Mouse (Mus musculus) cerebral cortex, adult 2 months (tissue): ENCODE measurements around the gene Rnf111.

Experiments used
- WGBS: fragments of 180-500 bp; shearing (Covaris S2); methylation state at CpG from one replicate; pipeline ENCODE4 v1.1.7; 2018; 5-methylcytosine and 5-hydroxymethylcytosine counted together

Rnf111 gene

GRCm38 (mm10) chr9:70493038-70493437, 10.5 kb downstream of the Rnf111 start:
- WGBS: 78% methylated on average over 2 of the region's 2 CpGs

DNA sequence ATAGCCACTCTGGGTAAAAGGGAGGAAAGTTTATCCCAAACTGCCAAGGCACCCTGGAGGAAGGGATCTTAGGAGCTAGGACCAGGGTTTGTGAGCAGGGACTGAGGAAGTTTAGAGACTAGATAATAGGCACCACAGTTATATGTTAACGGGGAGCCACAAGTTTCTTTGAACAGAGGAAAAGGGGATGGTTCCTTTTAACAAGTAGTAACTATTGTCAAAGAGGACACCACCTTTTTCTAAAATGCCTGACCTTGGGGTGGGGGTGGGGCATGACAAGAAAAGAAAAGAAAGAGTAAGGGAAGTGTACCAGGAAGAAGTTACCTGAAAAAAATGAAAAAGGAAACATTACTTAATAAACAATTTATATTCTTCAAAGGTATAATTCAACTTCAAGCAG, 12.3 kb downstream of the Rnf111 start:
- 72% methylated on average over 1 of the region's 1 CpGs for WGBS

- WGBS: 84% methylated on average over 2 of the region's 2 CpGs
These were observed 16.1 kb downstream of the Rnf111 start for GRCm38 (mm10) chr9:70487401-70487800.

DNA sequence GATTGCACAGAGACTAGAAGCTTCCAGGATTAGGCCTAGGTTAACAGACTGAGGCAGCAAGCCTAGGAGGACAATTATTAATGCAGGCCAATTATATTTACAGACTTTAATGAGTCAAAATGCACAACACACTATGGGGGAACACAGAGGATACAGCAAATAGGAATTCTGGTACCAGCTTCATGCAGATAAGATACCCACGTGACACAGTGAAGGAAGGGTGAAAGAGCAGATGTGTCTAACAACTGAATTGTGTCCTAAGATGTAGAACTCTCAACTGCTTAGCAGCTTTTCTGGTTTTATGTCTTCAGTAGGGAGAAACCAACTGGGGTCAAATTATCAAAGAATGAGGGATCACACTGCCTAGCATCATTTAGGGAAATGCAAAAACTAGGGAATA, 17.7 kb downstream of the Rnf111 start:
- WGBS: 75% methylated on average over 1 of the region's 1 CpGs

DNA sequence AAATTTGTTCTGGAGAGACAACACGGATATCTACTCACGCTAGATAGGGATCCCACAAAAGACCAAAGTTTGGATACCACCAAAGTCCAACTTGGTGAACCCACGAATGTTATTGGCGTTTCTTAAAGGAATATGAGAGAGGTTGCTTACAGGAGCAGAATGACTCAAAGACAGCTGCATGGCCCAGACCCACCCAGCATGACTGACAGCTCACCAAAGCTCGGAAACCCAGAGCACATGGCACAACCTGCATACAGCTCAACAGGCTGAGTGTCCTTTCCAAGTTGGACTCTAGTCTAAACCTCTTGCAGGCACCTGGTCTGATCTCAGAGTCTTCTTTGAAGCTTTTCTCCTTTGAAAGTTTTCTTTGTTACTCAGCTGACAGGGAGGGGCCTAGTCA, 20.0 kb downstream of the Rnf111 start:
- 94% methylated on average over 5 of the region's 5 CpGs for WGBS

DNA sequence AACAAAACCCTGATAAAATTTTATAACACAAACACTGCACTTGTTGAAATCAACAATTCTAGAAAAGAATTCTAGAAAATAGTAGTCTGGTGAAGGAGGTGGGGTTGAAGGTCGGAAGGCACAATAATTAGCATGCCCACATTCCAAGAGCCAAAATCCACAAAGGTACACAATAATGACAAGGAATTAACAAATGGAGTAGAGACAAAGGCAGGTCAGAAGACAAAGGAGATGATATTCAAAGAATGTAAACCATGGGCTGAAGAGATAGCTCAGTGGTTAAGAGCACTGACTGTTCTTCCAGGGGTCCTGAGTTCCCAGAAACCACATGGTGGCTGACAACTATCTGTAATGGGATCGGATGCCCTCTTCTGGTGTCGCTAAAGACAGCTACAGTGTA, 26.3 kb downstream of the Rnf111 start:
- WGBS: 86% methylated on average over 3 of the region's 3 CpGs

DNA sequence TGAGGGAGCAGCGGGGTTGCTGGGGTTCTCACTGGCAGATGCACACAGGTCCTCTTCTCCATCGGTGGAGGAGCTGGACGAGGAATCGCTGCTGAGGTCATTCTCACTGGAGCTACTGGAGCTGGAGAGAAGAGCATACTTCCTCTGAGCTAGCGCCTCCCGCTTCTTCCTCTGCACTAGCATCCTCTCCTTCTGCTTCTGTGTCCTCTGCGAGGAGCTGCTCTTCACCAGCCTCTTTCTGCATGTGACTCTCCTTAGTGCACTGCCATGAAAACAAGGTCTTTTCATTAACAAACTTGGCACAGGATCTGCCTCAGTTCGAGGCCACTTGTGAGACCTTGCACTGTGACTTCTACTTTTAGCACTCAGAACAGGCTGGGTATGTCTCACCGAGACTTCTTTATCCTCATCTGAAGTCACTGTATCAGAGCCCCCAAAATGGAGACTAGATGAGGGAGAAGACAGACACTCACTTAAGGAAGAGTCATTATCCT, 27.7 kb downstream of the Rnf111 start:
- WGBS: 55% methylated on average over 9 of the region's 9 CpGs

DNA sequence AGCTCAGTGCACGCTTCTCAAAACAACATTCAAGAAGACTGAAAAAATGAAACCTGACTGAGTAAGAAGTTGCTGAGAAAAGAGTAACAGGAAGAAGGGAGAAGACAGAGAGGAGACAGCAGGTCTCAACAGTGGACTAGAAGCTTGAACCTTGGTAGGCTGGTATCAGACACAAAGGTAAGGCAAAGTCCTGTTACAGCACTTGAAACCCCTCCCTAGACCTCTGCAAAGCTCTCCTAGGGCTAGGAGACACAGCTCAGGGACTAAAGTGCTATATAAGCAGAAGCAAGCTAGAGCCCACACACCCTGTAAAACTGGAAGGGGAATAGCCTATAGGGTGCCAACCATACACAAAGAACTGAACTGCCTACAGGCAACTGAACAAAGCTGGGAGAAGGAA, 30.1 kb downstream of the Rnf111 start:
- 95% methylated on average over 1 of the region's 1 CpGs for WGBS

DNA sequence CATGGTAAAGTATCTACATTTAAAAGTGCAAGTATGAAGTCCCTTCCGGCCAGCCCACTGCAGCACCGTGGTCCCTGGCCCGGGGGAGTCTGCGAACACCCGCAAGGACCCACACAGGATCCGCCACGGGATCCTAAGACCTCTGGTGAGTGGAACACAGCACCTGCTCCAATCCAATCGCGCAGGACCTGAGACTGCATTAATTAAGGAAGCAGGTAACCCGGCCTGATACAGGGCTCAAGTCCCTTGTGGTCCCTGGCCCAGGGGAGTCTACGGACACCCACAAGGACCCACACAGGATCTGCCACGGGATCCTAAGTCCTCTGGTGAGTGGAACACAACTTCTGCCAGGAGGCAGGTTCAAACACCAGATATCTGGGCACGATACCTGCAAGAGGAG, 40.4 kb downstream of the Rnf111 start:
- 98% methylated on average over 13 of the region's 13 CpGs for WGBS

- WGBS: 90% methylated on average over 2 of the region's 2 CpGs
These were observed 51.2 kb downstream of the Rnf111 start for GRCm38 (mm10) chr9:70452371-70452770.

DNA sequence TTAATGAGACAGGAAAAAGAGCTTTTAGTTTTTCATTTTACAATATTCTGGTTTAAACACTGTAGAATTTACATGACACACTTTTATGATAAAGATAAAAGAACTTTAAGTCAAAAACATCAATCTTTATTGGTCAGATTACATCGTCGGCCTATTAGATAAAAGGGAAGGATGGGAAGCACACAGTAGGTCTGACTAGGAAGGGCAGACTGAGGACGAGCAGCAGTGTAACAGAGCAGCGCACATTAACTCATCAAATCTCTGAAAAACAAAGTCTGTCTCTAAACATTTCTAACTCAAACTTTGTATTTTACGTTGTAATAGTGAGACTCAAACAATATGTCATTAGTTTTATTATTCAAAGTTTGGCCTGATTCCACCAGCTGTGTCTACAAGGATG, 54.5 kb downstream of the Rnf111 start:
- WGBS: 92% methylated on average over 5 of the region's 5 CpGs

- 71% methylated on average over 4 of the region's 4 CpGs for WGBS
These were observed 63.6 kb downstream of the Rnf111 start for GRCm38 (mm10) chr9:70439959-70440358.

- 95% methylated on average over 2 of the region's 2 CpGs for WGBS
These were observed 80.9 kb downstream of the Rnf111 start for GRCm38 (mm10) chr9:70422661-70423060.

DNA sequence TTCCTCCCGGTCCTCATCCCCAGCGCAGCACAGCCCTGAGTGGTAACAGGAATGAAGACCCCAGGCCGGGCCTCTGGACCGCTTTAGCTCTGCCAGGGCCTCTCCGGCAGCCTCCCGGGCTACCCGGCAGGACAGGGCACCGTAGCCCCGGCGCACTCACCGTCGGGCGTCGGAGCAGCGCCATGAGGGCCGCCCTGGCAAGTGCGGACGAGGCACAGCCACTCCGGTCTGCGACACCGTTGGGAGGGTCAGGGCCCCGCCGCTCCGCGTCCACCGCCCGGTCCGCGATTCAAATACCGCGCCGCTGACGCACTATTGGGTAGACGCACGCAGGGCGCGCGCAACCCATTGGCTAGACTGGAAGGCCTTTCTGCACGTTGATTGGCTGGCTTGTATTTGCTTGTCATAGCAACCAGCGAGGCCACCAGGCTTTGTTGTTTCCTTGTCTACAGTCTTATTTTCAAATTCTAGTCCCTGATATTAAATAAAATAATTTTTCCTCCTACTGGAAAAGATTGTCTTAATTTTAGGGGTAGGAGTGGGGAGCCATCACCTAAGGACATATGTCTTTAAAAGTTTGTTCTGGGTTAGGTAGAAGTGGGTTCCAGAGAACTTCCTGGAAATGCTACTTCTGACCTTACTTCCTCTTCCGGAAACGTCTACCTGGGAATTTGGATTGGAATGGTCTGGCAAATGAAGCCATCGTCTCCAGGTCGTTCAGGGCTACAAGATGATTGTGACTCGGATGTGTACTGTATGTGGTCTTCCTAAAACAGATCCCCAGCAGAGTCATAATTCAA, 82.1 kb downstream of the Rnf111 start, which contains the start of gene Ccnb2:
TSS of gene Ccnb2 (minus strand) at position 291 of the 800 bp plus-strand sequence.
- 3% methylated on average over 45 of the region's 45 CpGs for WGBS

- 76% methylated on average over 3 of the region's 3 CpGs for WGBS
These were observed 87.1 kb downstream of the Rnf111 start for GRCm38 (mm10) chr9:70416412-70416811.

GRCm38 (mm10) chr9:70413038-70413437, 90.5 kb downstream of the Rnf111 start:
- 87% methylated on average over 7 of the region's 7 CpGs for WGBS

GRCm38 (mm10) chr9:70410668-70411067, 92.9 kb downstream of the Rnf111 start:
- 85% methylated on average over 11 of the region's 11 CpGs for WGBS

DNA sequence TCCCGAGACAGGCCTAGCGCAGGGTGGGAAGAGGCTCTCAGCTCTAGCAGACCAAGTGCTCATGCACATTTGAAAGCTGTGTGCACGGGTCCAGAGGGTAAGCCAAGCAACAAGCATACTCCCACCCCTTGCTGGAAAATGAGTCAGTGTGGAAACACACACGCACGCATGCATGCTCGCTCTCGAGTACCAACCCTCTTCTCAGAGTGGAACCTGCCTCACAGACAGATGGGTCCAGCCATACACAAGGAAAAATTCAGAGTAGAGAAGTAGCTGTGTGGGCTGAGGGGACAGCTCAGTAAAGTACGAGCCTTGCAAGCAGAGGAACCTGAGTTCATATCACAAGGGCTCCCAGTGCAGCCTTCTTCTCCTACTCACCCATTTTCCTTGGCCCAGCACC, 93.8 kb downstream of the Rnf111 start:
- 69% methylated on average over 8 of the region's 8 CpGs for WGBS

DNA sequence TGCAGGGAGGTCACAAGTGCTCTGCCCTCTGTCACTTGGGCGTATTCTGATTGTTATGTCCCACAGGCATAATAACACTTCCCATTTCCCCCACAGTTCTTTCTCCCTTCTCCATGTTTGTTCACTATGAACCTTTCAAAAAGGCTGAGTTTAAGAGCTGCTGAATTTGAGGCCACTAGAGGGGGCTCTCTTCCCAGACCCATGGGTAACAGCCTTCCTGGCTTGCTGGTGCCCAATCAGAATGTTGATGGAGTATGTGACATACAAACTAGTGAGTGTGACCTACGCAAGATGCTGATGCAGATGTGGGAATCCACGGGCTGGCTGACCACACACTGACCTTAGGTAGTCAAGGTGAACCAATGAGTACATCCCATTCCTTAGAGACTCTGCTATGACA, 94.7 kb downstream of the Rnf111 start:
- 91% methylated on average over 3 of the region's 3 CpGs for WGBS

DNA sequence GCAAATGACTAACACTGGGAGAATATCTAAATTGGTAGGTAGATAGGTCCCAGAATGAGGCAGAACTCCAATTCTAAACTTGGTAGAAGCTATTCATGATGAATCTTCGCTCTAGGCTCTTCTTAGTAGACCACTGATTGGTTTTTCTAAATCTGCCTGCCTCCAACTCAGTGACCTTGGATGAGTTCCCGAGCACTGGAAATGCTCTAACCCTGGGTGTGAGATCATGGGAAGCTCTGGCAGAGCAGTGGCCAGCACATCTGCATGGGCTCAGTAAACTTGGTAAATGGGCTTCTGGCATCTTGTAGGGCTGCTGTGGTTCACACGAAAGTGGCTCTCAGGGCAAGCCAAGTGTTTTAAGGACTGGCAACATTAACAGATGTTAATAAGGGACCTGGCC, 96.9 kb downstream of the Rnf111 start:
- 76% methylated on average over 3 of the region's 3 CpGs for WGBS

GRCm38 (mm10) chr9:70401937-70402539, 101.5 kb downstream of the Rnf111 start:
- WGBS: 49% methylated on average over 8 of the region's 8 CpGs

DNA sequence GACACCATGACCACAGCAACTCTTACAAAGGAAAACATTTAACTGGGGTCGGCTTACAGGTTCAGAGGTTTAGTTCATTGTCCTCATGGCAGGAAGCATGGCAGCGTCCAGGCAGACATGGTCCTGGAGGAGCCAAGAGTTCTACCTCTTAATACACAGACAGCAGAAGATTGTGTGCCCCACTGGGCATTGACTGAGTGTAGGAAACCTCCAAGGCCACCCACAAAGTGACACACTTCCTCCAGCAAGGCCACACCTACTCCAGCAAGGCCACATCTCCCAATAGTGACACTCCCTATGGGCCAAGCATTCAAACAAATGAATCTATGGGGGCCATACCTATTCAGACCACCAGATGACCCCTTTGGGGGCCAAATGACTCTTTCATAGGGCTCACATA, 107.4 kb downstream of the Rnf111 start:
- 87% methylated on average over 2 of the region's 2 CpGs for WGBS

GRCm38 (mm10) chr9:70395617-70396016, 107.9 kb downstream of the Rnf111 start:
- WGBS: 86% methylated on average over 12 of the region's 12 CpGs
